ENCODE assay signal across 24 mouse cellular contexts in genomic region chr11:109736406-109736805, GRCm38 (mm10). TPM values are rescaled to one million over a fixed set of nuclear protein-coding genes. Genes with fewer than 3 reads are reported as not detected.
"Had no signal": no experiment of that assay in that cellular context is flagged by ENCODE, and none has a peak within 500 bp of the region (broad histone marks: within the 10 kb centered on the region; RNA-seq: fewer than 3 reads in every experiment).

No protein-coding gene starts in this region.

- H3K4me2 ChIP-seq: limb, embryonic 13.5 days; liver, embryonic 13.5 days; lung, embryonic 14.5 days; midbrain, embryonic 13.5 days; neural tube, embryonic 12.5 days; neural tube, embryonic 15.5 days had no signal

- H3K27me3 ChIP-seq: limb, embryonic 13.5 days; liver, embryonic 13.5 days; midbrain, embryonic 13.5 days; neural tube, embryonic 12.5 days; neural tube, embryonic 15.5 days had no signal

- H3K9ac ChIP-seq: limb, embryonic 13.5 days; liver, embryonic 13.5 days; lung, embryonic 14.5 days; midbrain, embryonic 13.5 days; neural tube, embryonic 12.5 days; neural tube, embryonic 15.5 days had no signal

- DNase-seq: kidney, adult 8-10 months; kidney, postnatal 25 days; layer of hippocampus, adult 9-11 months; liver, embryonic 13.5 days; lung, embryonic 14.5 days; right cerebral cortex, adult 18-20 months; right cerebral cortex, postnatal 14 days; right cerebral cortex, postnatal 4 days; thymus, adult 2 months; thymus, postnatal 14 days; thymus, postnatal 4 days had no signal

- ATAC-seq: lung, postnatal 0 days; midbrain, embryonic 13.5 days; midbrain, embryonic 16.5 days had no signal

- H3K4me1 ChIP-seq: limb, embryonic 13.5 days; liver, embryonic 13.5 days; midbrain, embryonic 10.5 days; midbrain, embryonic 13.5 days; neural tube, embryonic 12.5 days; neural tube, embryonic 15.5 days had no signal

- H3K9me3 ChIP-seq: limb, embryonic 10.5 days; liver, embryonic 13.5 days; midbrain, embryonic 10.5 days; midbrain, embryonic 13.5 days; neural tube, embryonic 12.5 days; neural tube, embryonic 15.5 days had no signal

- H3K36me3 ChIP-seq: limb, embryonic 10.5 days; limb, embryonic 13.5 days; liver, embryonic 13.5 days; midbrain, embryonic 10.5 days; midbrain, embryonic 13.5 days; neural tube, embryonic 12.5 days; neural tube, embryonic 15.5 days had no signal

- H3K27ac ChIP-seq: kidney, postnatal 0 days; layer of hippocampus, adult 2 months; limb, embryonic 10.5 days; limb, embryonic 13.5 days; liver, embryonic 13.5 days; macrophage; midbrain, embryonic 10.5 days; midbrain, embryonic 13.5 days; neural tube, embryonic 12.5 days; neural tube, embryonic 15.5 days; stomach, postnatal 0 days had no signal

- H3K4me3 ChIP-seq: layer of hippocampus, adult 2 months; limb, embryonic 10.5 days; limb, embryonic 13.5 days; liver, embryonic 13.5 days; midbrain, embryonic 10.5 days; midbrain, embryonic 13.5 days; myocyte; neural tube, embryonic 12.5 days; neural tube, embryonic 15.5 days had no signal

RNA-seq across cellular contexts. Expression of gene Fam20a, which starts 14.3 kb away (rescaled TPM):
- polyA plus RNA-seq: macrophage had no signal
